Mouse (Mus musculus): ENCODE measurements around the gene Extl2.

Extl2 gene

DNA sequence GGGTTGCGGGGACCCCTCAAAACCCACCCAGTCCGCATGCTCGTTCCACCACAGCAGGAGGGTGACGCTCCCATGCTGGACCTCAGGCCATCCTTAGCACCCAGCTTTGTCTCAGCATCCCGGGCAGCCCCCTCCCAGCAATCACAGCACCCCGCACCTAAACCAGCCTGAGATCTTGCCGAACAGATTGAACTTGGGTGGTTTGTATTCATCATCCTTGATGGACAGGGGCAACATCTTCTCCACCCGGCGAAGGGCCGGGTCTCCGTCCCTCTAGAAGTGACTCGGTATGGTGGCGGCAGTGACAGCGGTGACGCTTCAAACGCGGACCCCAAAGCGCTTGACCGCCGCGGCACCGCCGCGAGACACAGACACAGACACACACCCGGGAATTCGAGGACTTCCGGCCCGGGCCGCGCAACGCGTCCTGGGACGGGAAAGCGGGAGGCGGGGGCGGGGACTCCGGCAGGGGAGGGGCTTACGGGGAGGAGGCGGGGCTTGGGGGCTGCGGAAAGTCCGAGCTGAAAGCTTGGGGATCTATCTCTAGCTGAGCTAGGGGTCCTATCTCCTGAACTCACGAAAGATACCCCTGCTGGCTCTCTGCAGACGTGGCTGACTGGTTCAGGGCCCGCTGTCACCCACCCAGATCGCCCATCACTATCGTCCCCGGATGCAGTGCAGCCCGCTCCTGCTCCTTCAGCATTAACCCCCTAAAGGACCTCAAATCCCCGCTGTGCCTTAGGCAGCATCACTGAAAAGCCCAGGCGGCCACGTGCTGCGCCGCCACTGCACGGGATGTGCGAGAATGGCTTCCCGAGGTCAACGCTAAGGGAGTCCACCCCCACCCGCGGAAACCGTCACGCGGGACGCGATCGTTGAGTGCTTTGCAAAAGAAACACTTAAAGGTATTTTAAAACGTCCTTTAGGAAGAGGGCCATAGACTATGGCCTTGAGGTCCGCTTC lies at the start of gene Extl2, which contains the start of gene Slc30a7:
Gene Extl2, plus strand, starts transcription at position 485 of the 963 bp plus-strand sequence.
Gene Slc30a7, minus strand, starts transcription at position 429 of the 963 bp plus-strand sequence.
- DNase-seq (ENCODE audit: low read depth, low spot score) = peak; percentile 72

DNA sequence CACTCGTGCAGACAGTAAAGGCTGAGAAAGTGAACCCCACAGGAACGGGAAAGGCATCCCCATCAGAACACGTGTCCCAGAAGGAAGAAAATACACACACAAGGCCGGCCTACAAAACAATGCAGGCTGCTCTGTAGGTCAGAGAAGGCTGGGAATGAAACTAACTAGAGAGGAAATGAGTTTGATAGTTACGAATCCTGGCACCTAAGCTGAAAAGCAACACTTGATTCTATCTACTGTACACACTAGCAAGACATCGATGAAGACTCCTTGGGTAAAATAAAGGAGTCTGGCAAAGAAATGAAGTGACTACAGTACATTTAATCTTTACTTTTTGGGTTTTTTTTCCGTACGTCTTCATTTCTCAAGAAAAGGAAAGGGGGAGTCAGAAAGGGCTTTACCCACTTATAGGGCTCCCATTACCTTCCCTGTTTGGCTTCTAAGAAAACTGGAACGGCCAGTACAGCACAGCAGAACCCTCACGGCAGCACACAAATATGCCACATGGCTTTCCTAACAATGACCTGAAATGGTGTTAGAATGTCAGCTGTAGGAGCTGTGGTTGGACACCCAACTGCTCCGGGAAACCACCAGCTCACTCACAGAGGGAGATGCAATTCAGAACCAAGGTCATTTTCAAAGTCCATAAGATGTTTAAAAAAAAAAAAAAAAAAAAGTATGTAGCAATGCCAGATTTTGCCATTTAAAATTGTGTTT lies 45.8 kb upstream of the Extl2 start:
- no peak for DNase-seq (ENCODE audit: low read depth, low spot score)

DNA sequence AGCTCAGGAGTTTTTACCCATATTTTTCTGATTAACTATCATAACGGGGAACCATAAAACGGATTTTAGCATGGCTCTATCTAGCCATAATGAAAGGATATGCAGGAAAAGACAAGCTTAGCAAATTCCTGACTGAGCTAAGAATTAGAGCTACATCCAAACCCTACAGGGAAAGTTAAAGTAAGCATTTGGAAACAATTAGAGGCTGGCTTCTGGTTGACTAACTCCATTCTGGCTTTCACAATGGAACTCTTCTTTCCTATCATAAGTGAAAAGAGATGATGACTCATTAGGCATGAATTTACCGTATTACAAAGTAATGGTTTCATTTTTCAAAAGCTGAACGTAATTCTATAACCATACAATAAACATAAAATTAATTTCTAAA lies 45.2 kb upstream of the Extl2 start:
- DNase-seq (ENCODE audit: low read depth, low spot score) = no peak

DNA sequence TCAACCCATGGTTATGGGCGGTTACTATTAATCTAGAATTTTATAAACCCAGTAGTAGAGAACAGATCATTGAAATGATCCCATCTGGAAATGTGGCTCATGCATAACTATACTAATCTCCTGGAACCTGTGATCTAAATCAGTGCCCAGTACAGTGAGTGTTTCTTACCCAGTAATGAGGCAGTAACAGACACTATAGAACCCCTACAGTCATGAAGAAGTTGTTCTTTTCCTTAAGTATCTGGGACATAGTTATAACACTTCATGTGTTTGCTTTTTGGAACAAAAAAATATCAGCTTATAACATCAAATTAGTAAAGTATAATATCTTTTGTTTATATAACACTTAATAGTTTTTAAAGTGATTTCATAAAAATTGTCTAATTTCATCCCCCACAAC lies 43.7 kb upstream of the Extl2 start:
- DNase-seq (ENCODE audit: low read depth, low spot score) = no peak

DNA sequence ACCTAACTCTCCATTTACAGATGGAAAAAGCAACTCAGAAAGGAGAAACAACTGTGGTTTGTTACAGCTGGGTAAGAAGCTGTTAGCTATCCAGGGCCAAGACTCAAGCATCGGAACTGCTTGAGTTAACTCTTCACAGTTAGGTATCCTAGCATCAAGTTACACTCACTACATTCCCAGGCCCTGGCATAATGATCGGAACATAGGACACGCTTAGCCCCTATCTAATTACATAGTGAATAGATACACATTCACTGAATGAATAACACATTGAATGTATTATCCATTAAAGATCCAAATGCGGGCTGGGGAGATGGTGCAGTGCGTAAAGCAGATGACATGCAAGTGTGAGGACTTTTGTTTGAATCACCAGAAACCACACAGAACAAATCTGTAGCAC lies 43.2 kb upstream of the Extl2 start:
- no peak for DNase-seq (ENCODE audit: low read depth, low spot score)

DNA sequence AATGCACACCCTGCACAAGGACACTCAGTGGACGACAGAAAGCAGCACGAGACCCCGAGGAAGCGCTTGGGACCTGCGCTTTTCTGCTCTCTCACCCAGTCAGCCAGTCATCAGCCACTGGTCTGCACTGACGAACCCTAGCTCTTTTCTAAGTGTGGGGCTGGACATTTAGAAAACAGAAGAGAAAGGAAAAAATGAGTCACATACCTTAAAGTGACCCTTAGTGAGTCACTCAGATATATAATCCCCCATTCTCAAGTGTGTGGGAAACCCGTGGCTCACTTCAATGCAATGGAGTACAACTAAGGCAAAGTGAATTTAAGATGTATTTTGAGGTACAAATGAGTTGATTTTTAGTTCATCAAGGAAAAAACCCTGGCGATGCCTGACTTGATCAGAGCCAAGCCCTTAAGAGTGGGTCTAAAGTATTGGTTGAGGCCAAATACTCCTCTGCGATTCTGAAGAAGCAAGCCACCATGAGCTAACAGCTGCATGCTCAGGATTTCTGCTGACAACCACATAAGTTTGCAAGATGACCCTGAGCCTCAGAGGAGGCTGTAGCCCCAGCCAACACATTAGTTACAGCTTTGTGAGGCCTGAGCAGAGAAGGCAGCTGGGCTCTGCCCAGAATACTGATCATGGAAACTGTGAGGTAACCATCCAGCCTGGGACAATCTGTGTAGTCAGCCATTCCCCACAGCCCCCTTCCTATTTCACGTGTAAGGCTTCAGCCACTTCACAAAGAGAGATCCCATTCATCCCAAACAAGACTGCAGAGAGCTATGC lies 38.3 kb upstream of the Extl2 start:
- DNase-seq (ENCODE audit: low read depth, low spot score) = no peak

DNA sequence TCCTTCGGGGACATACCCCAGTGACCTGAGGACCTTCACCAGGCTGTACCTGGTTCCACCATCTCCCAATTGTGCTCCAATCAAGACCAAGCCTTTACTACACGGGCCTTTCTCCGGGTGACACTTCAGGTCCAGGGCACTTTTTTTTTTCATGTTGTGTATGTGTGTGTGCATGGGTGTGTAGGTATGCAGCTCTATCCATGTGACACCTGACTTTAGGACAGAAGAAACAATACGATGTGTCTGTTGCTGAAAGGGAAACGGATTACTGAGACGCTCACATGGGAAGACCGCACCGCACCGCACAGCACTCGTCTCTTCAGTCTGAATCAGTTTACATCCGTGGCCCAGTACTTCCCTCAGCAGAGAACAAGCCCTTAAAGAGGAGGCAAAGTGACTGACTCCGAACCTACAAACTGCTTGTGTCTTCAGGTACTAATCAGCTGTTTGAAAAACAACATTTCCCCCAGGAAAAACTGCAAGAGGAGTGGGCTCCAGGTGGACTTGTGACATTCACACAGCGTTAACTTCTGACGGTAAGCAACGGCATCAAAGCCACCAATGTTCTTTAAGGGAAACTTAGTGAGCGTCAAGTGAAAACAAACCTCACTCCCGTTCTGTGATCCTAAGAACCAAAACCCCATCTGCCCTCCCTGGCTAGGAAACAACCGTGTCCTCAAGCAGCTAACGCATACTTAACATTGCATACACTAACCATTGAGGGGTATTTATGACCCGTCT lies 36.0 kb upstream of the Extl2 start:
- no peak for DNase-seq (ENCODE audit: low read depth, low spot score)

DNA sequence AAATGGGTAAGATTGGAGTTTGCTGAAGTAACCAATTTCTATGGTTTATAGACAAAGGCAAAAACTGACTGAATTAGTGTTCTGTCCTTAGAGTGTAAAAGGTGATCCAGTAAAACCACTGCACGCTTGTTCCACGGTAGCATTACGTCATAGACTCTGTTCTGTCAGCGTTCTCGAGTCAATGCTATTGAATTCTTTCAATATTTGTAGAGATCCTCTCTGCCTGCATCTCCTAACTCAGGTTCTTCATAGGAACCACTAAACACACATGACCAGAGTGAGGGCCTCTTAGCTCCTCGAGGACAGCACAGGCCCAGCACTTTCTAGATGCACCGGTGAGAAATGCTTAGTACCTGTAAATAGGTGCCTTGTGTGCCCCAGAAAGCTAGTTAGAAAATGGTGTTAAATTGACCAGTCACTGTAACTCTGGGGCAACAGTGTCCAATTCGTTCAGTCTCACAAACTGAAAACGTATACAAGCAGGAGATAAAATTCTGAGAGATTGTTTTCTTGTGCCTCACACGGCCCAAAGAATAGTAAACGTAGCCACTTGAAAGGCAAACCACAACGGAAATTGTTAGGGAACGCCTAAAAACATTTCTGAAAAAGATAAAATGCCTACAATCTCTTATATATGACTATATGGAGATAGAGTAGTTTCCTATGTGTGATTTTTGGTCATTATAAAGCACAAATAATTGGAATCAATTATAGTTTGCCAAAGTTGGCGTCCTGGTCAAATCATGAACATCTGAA lies 35.2 kb upstream of the Extl2 start:
- DNase-seq (ENCODE audit: low read depth, low spot score) = no peak

DNA sequence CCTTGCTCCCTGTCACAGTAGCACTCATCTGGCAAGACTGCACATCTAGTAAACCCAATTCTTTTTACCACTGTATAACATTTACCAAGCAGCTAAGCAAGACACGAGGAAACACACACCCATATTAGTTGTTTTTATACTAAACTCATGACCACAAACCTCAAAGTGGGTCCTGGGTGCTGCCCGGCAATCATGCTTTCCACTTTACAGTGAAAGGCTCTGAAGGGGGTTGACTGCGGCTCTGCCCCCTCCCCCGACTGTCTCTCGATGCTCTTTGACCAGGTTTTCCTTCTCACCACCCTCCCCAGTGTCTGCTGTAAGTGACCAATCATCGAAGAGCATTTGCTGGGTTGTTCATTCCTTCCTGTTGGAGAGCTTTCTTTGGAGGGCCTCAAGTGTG lies 33.0 kb upstream of the Extl2 start:
- no peak for DNase-seq (ENCODE audit: low read depth, low spot score)

DNA sequence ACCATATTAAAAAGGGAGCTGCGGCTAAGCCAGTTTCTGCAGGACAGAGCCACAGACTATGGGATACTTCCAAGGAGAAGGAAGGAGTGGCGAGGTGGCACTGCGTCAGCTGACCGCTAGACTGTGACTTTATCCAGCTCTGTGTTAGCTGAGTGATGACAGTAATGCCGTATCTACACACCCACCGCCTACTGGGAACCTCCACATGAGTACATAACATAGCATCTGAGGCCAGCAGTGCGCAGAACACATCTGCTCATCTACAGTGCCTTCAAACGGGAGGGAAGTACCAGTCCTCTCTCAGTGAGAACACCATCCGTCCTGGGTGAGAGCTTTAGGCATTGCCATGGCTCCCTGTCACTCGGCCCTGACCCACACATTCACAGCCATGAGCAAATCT lies 32.3 kb upstream of the Extl2 start:
- no peak for DNase-seq (ENCODE audit: low read depth, low spot score)

DNA sequence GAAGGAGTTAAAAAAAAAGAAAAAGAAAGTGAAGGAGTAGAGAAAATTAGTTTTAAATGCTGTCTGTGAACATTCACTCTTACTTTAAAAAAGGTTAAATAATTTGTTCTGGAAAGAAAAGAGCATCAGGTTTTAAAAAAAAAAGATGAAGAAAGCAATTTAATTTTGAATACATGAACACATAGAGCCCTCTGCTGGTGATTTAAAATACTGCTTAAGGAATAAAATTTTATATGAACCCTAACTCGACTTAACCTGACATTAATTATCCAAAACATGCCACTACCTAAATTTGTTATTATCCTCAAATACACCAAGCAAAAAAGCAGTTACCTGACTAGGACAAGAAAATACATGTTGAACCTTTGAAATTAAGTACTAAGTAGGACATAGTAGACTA lies 28.3 kb upstream of the Extl2 start:
- DNase-seq (ENCODE audit: low read depth, low spot score) = peak; percentile 8

DNA sequence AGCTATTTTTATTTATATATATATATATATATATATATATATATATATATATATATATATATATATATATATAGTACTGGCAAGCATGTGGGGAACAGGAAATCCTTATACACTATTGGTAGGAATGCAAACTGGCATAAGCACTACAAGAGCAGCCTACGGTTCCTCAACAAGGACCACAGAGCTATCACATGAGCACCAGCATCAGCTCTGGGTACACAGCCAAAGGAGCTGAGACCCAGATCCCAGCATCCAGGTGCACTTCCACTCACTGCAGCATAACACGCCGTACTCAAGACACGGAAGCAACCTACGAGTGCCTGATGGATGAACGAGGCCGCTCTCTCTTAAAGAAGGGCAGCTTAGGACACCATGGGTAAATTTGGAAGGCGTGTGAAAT lies 24.0 kb upstream of the Extl2 start:
- DNase-seq (ENCODE audit: low read depth, low spot score) = no peak

DNA sequence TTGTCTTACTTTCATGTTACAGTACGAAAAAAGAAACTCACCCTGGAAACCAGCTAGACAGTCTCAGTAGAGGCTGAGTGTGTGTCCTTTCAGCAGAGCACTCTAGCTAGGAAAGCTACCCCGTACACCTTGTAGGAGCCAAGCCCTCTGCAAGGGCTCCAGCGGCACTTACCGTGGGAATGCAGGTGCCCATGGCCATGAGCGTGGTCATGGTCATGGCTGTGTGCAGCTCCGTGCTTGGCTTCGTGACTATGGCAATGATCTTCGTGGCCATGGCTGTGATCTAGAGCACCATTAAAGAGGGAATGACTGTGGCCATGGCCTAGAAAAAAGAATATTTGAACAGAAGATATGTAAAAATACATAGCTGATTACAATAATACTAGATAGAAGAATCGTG lies 22.6 kb upstream of the Extl2 start:
- no peak for DNase-seq (ENCODE audit: low read depth, low spot score)

DNA sequence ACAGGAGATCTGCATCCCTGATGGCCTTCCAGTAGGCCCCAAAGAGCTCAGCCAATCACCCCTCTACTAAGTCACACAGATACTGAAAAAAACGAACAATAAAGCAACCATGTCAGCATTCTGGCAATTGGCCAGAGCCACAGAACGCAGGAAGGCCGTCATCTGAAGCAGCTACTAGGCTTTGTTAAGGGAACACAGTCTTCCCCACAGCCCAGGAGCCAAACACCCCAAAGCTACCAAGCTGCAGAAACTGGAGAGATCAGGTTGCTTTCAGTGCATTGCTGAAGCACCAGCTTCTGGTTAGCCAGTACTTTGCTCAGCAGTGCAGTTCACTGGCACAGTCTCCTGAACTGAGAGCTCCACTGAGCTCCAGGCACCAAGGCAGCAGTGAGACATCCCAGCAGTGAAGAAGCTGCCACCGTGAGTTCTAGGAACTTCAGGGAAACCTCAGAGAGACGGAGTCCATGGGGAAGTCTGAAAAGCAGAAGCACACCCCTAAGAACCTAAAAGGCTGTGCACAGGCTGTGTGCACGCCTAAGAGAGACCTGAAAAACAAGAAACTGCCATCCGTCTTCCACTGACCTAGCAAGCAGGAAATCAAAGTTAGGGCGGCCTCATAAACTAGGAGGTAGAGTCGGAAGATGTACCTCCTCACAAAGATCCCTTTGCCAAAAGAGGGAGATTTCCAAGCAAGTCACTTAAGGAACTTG lies 21.9 kb upstream of the Extl2 start:
- DNase-seq (ENCODE audit: low read depth, low spot score) = no peak

DNA sequence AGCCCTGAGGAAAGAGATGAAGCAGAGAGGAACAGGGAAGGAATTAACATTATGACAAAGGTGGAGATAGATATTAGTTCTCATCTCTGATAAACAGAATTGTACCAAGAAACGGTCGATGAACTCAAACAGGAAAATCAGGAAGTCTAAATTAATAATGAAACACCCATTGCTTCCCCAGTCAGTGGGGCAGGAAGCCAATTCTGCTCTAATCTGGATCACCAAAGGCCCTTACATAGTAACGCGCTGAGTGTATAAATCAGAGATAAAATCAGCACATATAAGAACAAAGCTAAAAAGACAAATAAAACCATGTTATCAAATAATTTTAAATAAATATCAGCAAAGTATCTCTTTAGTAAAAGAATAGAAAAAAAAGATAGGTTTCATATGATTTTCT lies 15.2 kb upstream of the Extl2 start:
- no peak for DNase-seq (ENCODE audit: low read depth, low spot score)

DNA sequence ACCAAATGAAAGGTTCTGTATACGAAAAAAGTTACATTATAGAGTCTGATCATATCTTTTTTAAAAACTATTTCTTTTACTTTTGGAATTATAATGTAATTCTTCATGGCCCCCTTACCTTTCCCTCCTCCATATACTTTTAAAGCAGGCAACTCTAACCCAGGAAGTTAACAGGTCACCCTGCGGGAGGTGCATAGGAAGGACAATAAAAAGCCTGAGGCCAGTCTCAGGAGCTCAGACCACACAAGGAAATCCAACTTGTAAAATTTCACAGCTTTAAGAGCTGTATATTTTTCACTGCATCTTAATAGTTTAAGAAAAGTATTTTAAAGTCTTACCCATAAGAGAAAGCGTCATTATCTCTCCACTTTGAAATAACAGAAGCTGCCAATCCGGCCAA lies 14.7 kb upstream of the Extl2 start:
- no peak for DNase-seq (ENCODE audit: low read depth, low spot score)

DNA sequence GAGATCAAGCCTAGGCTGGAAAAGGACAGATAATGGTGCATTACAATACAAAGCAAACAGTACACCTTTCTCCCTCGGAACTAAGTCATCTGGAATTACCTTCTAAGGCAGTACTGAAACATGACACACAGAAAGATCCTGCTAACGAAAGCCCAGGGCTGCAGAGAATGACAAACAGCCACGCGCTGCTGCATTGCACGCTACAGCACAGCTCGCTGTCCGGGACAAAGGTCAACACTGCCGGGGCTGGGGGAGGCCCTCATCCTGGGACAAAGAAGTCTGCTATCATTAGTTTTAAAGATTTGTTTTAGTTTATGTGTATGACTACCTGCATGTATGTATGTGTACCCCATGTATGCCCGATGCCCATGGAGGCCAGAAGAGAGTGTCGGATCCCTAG lies 14.2 kb upstream of the Extl2 start:
- DNase-seq (ENCODE audit: low read depth, low spot score) = no peak

DNA sequence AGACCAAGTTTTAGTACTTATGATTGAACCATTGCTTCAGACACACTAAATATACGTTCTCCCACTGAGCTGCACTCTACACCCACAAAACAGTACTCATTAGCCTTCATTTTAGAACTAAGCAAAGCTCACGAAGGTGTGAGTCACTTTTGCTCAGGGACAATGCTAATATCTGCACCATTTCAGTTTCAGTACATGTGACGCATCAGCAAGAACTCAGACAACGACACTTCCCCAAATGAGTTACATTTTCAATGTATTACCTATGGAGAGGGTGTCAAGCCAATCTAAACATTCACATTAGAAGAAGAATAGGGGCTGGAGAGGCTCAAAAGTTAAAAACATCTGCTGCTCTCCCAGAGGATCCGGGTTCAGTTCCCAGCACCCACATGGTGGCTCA lies 10.3 kb upstream of the Extl2 start:
- no peak for DNase-seq (ENCODE audit: low read depth, low spot score)

DNA sequence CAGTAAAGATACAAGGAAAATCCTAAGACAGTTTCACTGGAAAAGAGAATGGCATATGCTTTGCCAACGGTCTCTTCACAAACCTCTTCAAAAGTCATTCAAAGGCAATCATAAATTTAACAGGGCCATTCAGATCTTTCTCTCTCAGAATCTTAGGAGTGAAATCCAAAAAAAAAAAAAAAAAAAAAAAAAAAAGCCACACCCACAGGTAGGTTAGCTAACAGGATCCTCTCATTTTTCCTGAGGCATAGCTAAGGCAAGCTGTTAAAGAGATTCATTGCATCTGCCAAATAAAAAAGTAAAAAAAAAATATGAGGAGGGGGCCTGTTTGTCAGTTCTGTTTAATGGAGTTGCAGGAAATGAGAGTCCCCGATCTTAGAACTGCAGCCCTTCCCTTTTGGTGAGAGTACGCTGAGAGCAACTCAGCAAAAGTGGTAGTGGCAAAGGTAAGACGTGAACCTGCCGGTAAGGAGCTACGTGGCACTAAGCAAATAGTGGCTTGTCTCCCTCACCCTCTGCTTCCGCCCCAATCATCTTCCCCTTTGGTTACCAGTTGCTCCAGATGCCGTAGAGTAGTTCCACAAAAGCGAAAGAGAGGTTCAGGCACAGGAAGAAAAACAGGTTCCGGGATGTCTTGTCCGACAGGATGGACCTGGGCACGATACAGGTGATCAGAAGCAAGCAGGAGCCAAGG lies 831 bp upstream of the Extl2 start:
- no peak for DNase-seq (ENCODE audit: low read depth, low spot score)
